Mouse (Mus musculus): ENCODE measurements around the gene Timp2.
"Not testable (repeated sequence)": the region's sequence is repeated elsewhere in the genome, so short reads cannot be mapped to it uniquely, and the experiment has no call there.

Gene Timp2

DNA sequence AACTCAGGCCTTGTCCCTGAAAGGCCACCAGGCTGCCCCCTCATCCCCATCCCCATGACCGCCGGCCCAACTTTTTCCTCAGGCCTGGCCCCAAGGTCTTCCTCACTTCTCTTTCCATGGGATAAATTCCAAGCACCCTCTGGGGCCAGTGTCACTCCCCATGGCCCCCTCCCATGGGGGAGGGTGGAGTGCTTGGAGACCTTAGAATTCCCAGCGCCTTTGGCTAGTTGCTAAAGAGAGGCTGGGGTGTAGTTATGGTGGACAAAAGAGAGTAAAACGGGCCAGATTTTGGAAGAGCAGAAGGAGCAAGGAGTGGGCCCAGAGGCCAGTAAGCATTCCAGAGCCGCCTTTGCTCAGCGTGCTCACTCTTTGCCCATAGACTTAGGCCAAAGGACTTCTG is at the start of gene Timp2:
TSS of gene Timp2 (minus strand) at position 101 of the 400 bp plus-strand sequence.
- no peak for DNase-seq

GRCm38 (mm10) chr11:118405311-118405710 is 49.8 kb upstream of the Timp2 start:
- DNase-seq: peak in 1 of 2 experiments; percentile 0

DNA sequence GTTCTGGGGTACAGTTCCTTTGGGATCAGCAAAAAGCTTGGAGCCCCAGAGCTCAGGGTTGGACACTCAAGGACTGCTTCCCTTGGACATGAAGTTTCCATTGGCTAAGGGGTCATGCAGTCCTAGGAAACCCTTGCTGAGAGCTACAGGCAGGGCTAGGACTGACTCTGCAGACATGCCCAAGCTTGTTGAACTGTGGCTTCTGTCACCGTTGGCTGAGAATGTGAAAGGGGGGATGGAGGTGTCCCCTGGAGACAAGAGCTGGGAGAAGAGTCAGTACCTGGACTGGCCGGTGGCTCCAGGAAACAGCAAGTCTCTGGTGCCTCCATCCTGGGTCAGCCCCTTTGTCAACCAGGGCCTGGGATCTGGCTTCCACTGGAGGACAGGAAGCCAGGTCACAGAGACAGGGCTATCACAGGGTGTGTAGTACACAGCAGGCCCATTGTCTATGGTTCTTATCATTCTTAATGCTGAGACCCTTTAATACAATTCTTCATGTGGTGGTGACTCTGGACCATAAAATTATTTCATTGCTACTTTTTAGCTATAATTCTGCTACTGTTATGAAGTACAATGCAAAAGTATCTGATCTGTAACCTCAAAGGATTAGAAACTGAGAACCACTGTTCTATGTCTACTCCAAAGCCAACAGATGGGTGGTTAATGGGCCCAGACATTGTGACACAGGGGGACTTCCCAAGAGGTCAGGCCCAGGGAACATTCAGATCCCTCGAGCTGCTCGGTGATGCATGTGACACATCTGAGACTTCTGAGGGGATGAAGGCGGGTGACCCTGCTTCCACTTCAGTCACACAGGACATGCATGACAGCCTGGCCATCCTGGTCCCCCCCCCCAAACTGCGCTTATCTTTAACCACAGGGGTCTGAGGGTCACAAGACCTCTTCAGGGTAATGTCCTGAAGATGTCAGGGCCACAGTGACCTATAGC is 48.7 kb upstream of the Timp2 start:
- DNase-seq: peak in 1 of 2 experiments; percentile 12

GRCm38 (mm10) chr11:118403183-118403582 is 47.6 kb upstream of the Timp2 start:
- peak in 1 of 2 experiments; percentile 0 for DNase-seq

- DNase-seq: peak; percentile 76 to 80
These were observed 46.3 kb upstream of the Timp2 start, which contains the start of gene Lgals3bp for GRCm38 (mm10) chr11:118401760-118402280. Gene Lgals3bp, minus strand, starts transcription at chr11:118402092.

DNA sequence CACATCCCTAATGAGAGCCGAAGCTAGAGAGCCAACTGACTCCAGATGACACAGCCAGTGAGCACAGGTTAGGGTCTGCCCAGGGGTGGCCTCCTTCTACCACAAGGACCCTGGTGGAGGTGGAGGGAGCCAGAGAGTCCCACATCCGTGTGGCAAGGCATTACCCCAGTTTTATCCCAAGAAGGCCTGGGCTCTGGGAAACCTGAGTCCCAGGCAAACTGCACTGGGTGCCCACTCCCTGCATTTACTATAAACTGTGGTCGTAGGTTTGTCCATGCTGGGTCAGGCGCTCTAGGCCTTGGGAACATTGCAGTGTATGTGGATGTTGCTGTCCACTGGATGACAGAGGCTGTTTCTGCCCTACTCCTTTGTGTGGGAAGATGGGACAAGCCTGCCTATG is 45.7 kb upstream of the Timp2 start:
- peak in 1 of 2 experiments; percentile 3 for DNase-seq

DNA sequence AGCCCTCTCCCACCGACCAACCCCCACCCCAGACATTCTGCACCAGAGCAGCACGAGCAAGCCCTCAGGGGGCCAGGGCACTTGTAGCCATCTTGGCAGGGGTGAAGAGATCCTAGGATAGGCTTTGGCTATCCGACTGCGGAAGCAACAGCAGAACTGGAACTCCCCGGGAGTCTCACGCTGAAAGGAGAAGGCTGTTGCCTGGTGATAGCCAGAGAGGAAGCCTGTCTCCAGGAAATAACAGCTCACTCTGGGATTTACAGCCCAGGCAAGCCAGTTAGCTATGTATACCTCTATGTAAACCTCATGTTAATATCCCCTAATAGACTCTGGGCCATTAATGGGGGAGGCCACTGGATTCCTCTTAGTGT is 45.0 kb upstream of the Timp2 start:
- DNase-seq: peak in 1 of 2 experiments; percentile 29

DNA sequence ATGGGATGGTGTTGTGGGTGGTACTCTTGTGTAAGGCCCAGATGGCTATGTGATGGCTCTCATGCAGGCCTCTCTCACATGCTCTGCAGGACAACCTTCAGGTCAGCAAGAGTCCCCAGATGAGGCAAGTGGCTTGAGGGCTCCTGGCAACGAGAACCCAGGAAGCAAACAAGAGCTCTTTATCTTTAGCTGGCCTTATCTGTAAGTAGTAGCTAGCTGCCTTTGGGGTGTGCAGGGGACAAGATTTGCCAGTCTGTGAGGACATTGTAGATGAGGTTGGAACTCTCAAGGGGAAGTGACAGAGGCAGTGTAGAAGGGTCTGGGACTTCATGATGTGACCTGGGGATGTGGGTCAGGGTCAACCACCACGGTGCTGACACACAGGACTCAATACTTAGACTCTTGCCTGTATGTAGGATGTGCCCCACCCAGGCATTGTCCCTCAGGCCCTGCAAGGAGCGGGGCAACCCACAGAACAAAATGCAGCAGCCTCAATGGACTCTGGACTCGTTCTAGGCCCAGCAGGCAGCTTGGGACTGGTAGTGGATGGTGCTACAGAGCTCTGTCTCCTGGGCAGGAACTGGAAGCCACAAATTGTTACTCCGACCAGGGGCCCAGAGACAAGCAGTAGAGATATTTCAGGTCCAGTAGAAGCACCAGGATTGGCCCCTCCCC is 44.5 kb upstream of the Timp2 start:
- peak in 1 of 2 experiments; percentile 2 for DNase-seq

DNA sequence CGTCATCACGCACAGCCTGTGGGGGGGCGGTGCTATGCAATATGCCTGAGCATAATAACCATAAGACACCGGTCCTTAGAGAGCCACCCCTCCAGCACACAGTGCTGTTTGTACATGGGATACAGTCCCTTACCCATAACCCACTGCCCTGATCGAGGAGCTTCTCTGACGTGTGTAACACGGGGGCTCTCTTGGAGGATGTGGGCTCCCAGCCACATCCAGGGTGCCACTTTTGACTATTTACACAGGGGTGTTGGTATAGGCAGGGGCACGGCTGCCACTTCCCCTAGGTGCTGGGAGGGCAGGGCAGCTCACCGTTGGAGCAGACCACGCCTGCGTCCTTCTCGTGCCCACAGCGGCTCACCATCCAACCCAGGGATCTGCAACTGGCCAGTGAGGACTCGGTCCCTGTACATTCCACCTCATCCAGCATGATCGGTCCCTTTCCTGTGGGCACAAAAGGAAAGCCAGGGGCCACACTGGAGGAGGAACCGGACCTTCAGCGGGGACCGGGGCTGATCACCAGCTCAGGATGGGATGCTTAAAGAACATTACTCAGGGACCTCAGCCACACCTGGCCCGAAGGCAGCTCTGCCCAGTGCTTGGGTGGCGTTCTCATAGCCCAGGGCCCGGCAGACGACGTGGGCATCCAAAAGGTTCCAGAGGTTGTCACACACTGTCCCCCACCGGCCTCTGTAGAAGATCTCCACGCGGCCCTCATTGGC is 42.4 kb upstream of the Timp2 start:
- peak in 1 of 2 experiments; percentile 0 for DNase-seq

GRCm38 (mm10) chr11:118394538-118394937 is 39.0 kb upstream of the Timp2 start:
- no peak for DNase-seq

DNA sequence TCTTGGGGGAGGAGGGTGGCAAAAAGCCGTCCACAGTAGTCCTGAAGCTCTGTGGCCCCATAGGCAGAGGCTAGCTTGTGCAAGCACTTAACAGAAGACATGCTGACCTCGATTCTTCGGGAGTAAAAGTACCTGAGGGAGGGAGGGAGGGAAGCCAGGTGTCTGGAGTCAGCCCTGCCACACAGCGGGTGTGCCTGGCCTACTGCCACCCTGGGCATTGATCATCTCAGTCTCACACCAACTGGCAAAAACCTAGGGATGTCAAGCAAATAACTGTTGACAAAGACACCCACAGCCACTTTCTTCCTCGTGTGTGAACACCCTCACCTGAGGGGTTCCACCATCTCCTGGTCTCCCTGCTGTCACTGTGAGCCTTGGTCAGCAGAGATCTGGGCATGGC is 38.5 kb upstream of the Timp2 start:
- no peak for DNase-seq

- not testable (repeated sequence) for DNase-seq
These were observed 32.3 kb upstream of the Timp2 start for GRCm38 (mm10) chr11:118387816-118388215.

DNA sequence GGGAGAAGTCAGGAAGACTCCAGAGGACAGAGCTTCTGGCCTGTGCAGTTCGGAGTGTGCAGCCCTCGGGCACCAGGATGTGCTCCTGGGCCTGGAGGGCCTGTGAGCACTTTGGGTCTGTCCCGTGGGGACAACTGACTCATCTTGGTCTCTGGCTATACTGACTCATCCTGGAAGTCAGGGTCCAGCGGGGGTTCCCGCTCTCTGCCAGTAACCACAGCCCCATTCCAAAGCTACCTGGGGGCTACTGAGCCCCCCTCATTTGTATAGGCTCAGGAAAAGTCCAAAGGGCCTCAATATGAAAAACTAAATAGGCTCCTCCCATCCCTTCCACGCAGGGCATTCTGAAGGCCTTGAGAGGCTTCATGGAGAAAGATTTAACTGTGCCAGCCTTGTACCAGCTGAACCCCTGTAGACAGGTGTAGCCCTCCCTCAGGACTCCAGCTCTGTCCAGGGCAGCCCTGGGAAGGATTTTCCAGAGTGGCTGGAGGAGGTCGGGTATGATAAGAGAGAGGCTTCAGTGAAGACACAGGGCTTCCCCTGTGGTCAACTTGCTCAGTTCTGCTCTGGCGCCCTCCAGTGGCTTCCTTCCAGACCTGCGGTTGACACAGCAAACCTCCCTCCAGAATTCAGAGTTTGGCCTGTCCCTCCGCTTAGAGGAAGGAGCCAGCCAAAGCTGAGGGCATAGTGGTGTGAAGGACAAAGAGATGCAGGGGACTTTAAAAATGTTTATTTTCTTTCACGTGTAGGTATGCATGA is 23.9 kb upstream of the Timp2 start:
- peak; percentile 56 to 75 for DNase-seq

DNA sequence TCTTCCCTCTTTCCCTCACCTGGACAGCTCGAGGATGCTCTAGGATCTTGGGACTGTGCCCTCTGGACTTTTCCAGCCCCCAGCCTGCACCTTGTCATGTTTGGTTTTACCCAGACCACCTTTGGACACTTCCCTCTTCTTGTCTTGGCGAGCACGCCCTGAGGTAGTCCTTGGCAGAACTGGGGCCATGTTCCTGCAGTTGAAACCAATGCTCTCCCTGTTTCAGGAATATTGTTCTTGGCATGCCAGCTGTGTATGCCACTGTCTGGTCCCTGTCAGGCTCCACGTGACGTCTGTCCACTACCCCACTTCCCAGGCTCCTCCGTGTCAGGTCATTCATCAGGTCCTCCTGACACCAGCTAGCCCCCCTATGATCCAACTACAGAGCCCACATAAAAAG is 23.1 kb upstream of the Timp2 start:
- DNase-seq: no peak

DNA sequence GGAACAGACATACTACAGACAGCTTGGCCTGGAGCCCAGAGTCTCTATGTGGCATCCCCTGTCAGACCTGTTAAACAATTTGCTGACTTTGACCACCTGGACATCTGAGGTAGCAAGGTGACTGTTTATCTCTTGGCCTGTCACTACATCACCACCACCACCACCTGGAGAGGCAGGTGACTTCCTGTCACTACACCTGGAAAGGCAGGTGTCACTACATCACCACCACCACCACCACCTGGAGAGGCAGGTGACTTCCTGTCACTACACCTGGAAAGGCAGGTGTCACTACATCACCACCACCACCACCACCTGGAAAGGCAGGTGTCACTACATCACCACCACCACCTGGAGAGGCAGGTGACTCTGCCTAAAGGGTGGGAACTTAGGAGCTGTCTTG is 20.8 kb upstream of the Timp2 start:
- DNase-seq: not testable (repeated sequence)

DNA sequence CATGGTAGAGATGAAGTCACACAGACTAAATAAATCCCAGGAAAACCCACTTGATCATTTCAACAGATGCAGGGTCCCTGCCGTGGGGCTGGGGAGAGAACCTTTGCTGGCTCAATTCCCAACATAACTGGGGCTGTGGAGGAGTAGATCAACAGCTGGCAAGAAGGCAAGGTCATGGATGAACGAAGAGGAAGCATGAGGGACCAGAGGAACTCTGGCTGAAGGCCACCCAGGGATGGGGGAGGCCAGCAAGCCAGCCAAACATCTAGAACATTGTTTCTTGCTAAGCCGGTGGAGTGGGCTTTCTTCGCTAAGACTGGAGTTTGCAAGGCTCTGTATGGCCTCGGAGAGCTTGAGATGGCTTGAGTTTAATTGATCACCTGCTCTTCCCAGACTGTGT is 20.3 kb upstream of the Timp2 start:
- DNase-seq: no peak

DNA sequence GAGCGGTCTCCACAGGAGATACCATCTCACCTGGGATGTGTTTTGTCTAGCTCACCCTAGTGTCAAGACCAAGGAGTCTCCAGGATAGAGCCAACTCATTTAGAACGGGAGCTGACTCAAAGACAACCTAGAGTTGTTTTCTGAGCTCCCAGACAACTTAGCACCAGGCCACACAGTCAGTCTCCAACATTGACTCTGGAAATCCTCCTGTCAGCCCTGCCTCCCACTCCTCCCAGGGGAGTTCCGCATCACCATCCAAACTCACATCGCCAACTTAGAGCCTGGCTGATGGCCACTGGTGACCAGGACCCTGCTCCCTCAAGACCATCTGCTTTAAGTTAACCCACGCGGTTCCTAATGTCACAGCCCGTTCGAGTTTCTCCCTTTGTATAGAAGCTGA is 19.9 kb upstream of the Timp2 start:
- DNase-seq: no peak

GRCm38 (mm10) chr11:118375006-118375405 is 19.5 kb upstream of the Timp2 start:
- DNase-seq: no peak

DNA sequence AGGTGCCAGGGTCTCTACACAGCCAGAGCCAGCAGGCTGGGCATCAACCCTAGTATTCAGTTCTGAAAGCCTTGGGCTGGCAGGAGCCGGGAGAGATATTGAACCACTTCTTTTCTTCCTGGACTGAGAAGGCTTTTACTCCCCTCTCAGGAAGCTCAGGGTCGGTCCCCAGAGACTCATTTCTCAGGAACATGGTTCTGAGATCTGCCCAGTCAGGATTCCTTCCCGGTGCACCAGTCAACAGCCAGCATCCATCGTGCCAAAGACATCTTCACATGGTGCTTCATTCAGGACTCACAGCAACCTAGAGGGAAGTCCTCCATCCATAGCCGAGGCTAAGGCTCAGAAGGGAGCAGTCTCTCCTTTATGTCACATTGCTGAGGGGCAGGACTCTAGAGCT is 19.0 kb upstream of the Timp2 start:
- DNase-seq: no peak

DNA sequence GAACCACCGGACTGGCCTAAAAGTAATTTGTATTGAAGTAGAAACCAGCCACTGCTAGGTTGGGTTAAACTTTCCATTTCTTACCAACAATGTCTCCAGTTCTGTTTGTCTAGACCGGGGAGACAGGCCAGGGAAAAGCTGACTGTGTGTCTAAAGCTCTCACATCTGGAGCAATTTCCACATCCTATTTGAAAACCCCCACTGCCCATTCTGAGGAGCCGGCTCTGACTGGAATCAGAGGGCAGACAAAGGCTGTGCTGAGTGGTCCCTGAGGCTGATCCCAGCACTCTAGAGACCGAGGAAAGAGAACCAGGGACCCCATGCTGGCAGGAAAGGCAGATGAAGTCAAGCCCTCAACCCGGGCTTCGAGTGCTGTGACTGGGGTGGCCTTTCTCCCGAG is 17.1 kb upstream of the Timp2 start:
- no peak for DNase-seq

DNA sequence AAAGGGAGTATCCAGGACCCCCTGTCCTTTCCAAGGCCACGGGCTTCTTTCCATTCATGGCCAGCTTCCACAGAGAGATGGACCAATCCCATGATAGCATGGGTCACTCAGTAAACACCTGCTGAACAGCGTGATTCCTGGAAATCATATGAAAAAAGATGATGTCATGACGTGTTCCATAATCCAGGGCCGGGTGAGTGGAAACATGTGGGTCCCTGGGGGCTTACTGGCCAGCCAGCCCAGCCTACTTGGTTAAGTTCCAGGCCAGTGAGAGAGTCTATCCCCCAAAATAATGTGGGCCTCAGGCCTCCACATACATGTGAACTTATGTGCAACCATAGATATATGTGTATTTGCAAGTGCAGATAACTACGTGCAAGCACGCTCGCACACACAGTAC is 16.3 kb upstream of the Timp2 start:
- DNase-seq: no peak

DNA sequence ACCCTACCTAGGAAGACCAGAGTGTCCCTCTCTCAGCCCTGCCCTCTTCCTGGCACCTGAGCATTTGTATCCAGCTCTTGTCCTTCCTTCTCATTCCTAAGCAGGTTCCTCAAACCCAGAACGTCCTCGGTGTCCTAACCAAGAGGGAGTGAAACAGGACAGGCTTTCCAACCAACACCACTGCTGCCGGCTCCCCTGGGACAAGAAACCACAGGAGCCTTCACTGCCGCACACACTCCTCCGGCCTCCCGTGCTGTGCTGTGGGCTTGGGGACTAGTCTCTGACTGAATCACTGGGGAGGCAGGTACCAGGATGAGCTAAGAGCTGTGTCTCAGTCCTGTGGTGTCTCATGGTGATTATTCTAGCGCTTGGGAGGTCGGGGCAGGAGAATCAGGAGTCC is 14.1 kb upstream of the Timp2 start:
- no peak for DNase-seq

All from kidney, adult 8-10 months (tissue).